Mouse (Mus musculus): ENCODE measurements around the gene Rnf17. TPM values are rescaled to one million over a fixed set of nuclear protein-coding genes. Genes with fewer than 3 reads are reported as not detected.

Rnf17 gene
- polyA plus RNA-seq, 1 experiment from 2014 or later: 1.2 TPM

- Histone ChIP-seq H3K9me3 (ENCODE audit: low read length) (no peaks in the 10 kb centered on the region), H3K4me2 (replicated peaks; ENCODE audit: low read depth, low read length) (no peak overlapping the region), H3K27ac (ENCODE audit: low read length) (no peak overlapping the region), H3K9ac (replicated peaks; ENCODE audit: low read length) (no peak overlapping the region), H3K36me3 (ENCODE audit: insufficient read depth, low read length) (peaks cover 19% of the 10 kb centered on the region; the same call in 1 of the 2 replicates), H3K4me1 (ENCODE audit: insufficient read depth, low read length) (no peaks in the 10 kb centered on the region), H3K27me3 (ENCODE audit: insufficient read depth, low read length) (no peaks in the 10 kb centered on the region), H3K4me3 (ENCODE audit: low read length) (no peak overlapping the region)
- WGBS: 94% methylated on average over 6 of the region's 6 CpGs
- no peak for ATAC-seq (ENCODE audit: low FRiP score, low TSS enrichment)
These were observed 150.5 kb downstream of the Rnf17 start for GRCm38 (mm10) chr14:56552924-56553323.

GRCm38 (mm10) chr14:56553331-56553730 lies 150.9 kb downstream of the Rnf17 start:
- Histone ChIP-seq H3K9me3 (ENCODE audit: low read length) (no peaks in the 10 kb centered on the region), H3K4me1 (ENCODE audit: insufficient read depth, low read length) (no peaks in the 10 kb centered on the region), H3K9ac (replicated peaks; ENCODE audit: low read length) (no peak overlapping the region), H3K27me3 (ENCODE audit: insufficient read depth, low read length) (no peaks in the 10 kb centered on the region), H3K4me2 (replicated peaks; ENCODE audit: low read depth, low read length) (no peak overlapping the region), H3K4me3 (ENCODE audit: low read length) (no peak overlapping the region), H3K27ac (ENCODE audit: low read length) (no peak overlapping the region), H3K36me3 (ENCODE audit: insufficient read depth, low read length) (peaks cover 23% of the 10 kb centered on the region; the same call in 1 of the 2 replicates)
- 95% methylated on average over 7 of the region's 7 CpGs for WGBS
- ATAC-seq (ENCODE audit: low FRiP score, low TSS enrichment): no peak

- H3K4me3 ChIP-seq (ENCODE audit: low read length): no peak overlapping the region
- H3K9ac ChIP-seq (replicated peaks; ENCODE audit: low read length): no peak overlapping the region
- no peaks in the 10 kb centered on the region for H3K27me3 ChIP-seq (ENCODE audit: insufficient read depth, low read length)
- H3K4me1 ChIP-seq (ENCODE audit: insufficient read depth, low read length): no peaks in the 10 kb centered on the region
- no peaks in the 10 kb centered on the region for H3K9me3 ChIP-seq (ENCODE audit: low read length)
- H3K27ac ChIP-seq (ENCODE audit: low read length): no peak overlapping the region
- ATAC-seq (ENCODE audit: low FRiP score, low TSS enrichment): no peak
- 91% methylated on average over 2 of the region's 2 CpGs for WGBS
- H3K36me3 ChIP-seq (ENCODE audit: insufficient read depth, low read length): peaks cover 23% of the 10 kb centered on the region; the same call in 1 of the 2 replicates
- H3K4me2 ChIP-seq (replicated peaks; ENCODE audit: low read depth, low read length): no peak overlapping the region
These were observed 152.3 kb downstream of the Rnf17 start for GRCm38 (mm10) chr14:56554716-56555115.

DNA sequence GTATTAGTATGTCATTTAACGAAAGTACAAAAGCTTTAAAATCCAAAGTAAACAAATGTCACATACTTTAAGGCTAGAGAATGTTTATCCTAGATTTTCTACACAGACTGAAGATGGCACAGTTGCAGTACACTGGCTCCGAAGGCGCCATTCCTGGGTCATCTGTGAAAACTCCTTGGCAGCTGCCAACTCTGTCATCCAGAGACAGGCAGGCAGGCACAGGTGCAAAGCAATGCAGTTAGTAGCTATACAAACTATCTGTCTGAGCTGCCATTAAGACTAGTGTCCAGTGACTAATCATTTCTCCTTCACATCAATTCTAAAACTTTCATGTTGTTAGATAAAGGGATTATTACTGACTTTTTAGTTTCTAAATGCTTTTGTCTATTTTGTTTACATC lies 156.8 kb downstream of the Rnf17 start:
- no peak for ATAC-seq (ENCODE audit: low FRiP score, low TSS enrichment)
- WGBS: 87% methylated on average over 3 of the region's 3 CpGs
- Histone ChIP-seq H3K9ac (replicated peaks; ENCODE audit: low read length) (no peak overlapping the region), H3K27me3 (ENCODE audit: insufficient read depth, low read length) (no peaks in the 10 kb centered on the region), H3K27ac (ENCODE audit: low read length) (no peak overlapping the region), H3K9me3 (ENCODE audit: low read length) (no peaks in the 10 kb centered on the region), H3K4me2 (replicated peaks; ENCODE audit: low read depth, low read length) (no peak overlapping the region), H3K4me1 (ENCODE audit: insufficient read depth, low read length) (no peaks in the 10 kb centered on the region), H3K36me3 (ENCODE audit: insufficient read depth, low read length) (peaks cover 13% of the 10 kb centered on the region; the same call in 1 of the 2 replicates), H3K4me3 (ENCODE audit: low read length) (no peak overlapping the region)

DNA sequence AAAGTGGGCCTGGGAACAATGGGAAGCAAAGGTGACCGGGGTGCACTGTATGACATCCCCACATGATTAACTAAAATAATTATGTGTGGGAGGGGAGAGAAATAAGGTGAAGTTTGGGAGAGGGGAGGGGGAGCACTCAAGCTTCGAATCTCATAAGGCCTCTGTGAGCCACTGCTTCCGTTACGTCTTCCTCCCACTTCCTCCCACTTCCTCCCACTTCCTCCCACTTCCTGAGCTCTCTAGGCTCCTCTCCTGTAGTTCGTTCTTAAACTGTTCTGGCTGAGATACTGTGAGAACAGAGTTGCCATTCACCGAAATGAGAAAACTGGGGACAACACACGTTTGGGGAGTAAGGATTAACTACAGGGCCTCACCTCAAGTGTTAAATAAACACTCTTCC lies 165.1 kb downstream of the Rnf17 start:
- Histone ChIP-seq H3K36me3 (ENCODE audit: insufficient read depth, low read length) (peaks cover 7% of the 10 kb centered on the region; the same call in 1 of the 2 replicates), H3K9ac (replicated peaks; ENCODE audit: low read length) (no peak overlapping the region), H3K27me3 (ENCODE audit: insufficient read depth, low read length) (no peaks in the 10 kb centered on the region), H3K4me2 (replicated peaks; ENCODE audit: low read depth, low read length) (peak overlapping the region; percentile 21; the same call in 1 of the 2 replicates), H3K4me3 (ENCODE audit: low read length) (no peak overlapping the region), H3K27ac (ENCODE audit: low read length) (peak overlapping the region; percentile 68; the same call in 1 of the 2 replicates), H3K9me3 (ENCODE audit: low read length) (no peaks in the 10 kb centered on the region), H3K4me1 (ENCODE audit: insufficient read depth, low read length) (peaks cover 18% of the 10 kb centered on the region)
- no peak for ATAC-seq (ENCODE audit: low FRiP score, low TSS enrichment)
- WGBS: 33% methylated on average over 7 of the region's 7 CpGs

DNA sequence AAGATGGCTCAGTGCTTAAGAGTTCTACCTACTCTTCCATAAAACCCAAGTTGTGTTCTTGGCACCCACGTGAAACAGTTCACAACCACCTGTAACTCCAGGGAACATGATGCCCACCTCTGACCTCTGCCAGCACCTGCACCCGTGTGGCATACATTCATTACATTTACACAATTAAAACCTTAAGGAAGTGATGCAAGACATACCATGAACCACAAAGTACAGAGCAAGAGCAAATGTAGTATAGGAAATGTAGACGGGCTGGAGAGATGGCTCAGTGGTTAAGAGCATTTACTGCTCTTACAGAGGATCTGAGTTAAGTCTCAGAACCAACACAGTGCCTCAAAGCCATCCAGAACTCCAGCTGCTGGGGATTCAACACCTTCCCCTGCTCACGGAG lies 166.7 kb downstream of the Rnf17 start:
- 69% methylated on average over 4 of the region's 4 CpGs for WGBS
- ATAC-seq (ENCODE audit: low FRiP score, low TSS enrichment): no peak
- no peaks in the 10 kb centered on the region for H3K9me3 ChIP-seq (ENCODE audit: low read length)

DNA sequence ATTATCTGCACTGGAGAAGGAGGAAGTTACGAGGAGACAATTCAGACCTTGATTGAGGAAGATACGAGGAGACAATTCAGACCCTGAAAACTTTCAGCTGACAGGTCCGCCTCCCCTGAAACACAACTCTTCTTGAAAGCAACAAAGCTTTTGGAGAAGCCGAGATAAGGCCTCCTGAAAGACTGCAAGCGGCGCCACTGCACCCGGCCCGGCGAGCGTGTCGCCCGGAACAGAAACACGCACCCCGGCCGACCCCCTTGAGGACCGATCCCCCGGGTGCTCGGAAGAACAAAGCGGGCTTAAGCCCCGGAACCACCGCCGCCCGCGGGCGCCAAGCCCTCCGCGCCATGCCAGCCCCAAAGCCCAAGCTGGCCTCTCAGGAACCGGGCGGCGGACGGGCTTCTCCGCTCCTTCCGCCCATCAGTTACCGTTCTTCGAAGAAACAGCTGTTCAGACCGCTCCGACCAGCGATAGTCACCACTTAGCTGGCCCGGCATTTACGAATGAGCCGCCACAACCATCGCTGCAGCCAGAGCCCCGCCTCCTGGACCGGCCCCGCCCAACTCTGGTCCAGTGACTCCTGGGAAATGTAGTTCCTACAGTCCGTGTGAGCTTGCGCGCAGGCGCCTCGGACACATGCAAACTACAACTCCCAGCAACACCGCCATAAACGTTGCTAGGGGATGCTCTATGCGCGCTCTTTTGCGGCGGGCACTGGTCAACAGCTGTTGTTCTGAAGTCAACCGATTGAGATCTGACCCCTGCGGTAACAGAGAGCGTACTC lies 169.1 kb downstream of the Rnf17 start:
- peak overlapping the region; percentile 76 for H3K4me2 ChIP-seq (replicated peaks; ENCODE audit: low read depth, low read length)
- H3K4me3 ChIP-seq (ENCODE audit: low read length): peak overlapping the region; percentile 92
- H3K36me3 ChIP-seq (ENCODE audit: insufficient read depth, low read length): no peaks in the 10 kb centered on the region
- H3K4me1 ChIP-seq (ENCODE audit: insufficient read depth, low read length): peaks cover 30% of the 10 kb centered on the region
- under 1% methylated on average over 59 of the region's 59 CpGs for WGBS
- peak overlapping the region; percentile 72 for H3K27ac ChIP-seq (ENCODE audit: low read length)
- H3K9ac ChIP-seq (replicated peaks; ENCODE audit: low read length): peak overlapping the region; percentile 82
- peak; percentile 97 for ATAC-seq (ENCODE audit: low FRiP score, low TSS enrichment)
- H3K27me3 ChIP-seq (ENCODE audit: insufficient read depth, low read length): no peaks in the 10 kb centered on the region
- H3K9me3 ChIP-seq (ENCODE audit: low read length): no peaks in the 10 kb centered on the region

More for the DNA sequence above, 166.7 kb downstream of the Rnf17 start:
- Histone ChIP-seq H3K27me3 (ENCODE audit: insufficient read depth, low read length) (no peaks in the 10 kb centered on the region), H3K36me3 (ENCODE audit: insufficient read depth, low read length) (no peaks in the 10 kb centered on the region), H3K4me1 (ENCODE audit: insufficient read depth, low read length) (peaks cover 20% of the 10 kb centered on the region), H3K4me2 (replicated peaks; ENCODE audit: low read depth, low read length) (no peak overlapping the region), H3K27ac (ENCODE audit: low read length) (no peak overlapping the region), H3K4me3 (ENCODE audit: low read length) (no peak overlapping the region), H3K9ac (replicated peaks; ENCODE audit: low read length) (no peak overlapping the region)

DNA sequence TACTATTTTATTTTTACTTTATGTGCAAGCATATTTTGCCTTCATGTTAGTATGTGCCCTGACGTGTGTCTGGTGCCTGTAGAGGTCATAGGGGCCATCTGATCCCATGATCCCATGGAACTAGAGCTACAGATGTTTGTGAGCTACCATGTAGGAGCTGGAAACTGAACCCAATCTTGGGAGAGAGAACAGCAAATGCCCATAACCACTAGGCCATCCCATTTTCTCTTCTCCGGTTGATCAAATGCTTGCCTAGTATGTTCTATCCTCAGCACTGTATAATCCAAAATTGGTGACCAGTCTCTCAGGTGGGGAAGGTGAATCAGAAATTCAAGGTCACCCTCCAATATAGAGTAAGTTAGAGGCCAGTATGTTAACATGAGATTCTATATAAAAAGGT lies 170.2 kb downstream of the Rnf17 start:
- Histone ChIP-seq H3K27me3 (ENCODE audit: insufficient read depth, low read length) (no peaks in the 10 kb centered on the region), H3K4me1 (ENCODE audit: insufficient read depth, low read length) (peaks cover 29% of the 10 kb centered on the region), H3K27ac (ENCODE audit: low read length) (no peak overlapping the region), H3K9me3 (ENCODE audit: low read length) (no peaks in the 10 kb centered on the region), H3K4me3 (ENCODE audit: low read length) (peak overlapping the region; percentile 92; the same call in 1 of the 2 replicates), H3K36me3 (ENCODE audit: insufficient read depth, low read length) (no peaks in the 10 kb centered on the region), H3K9ac (replicated peaks; ENCODE audit: low read length) (no peak overlapping the region), H3K4me2 (replicated peaks; ENCODE audit: low read depth, low read length) (peak overlapping the region; percentile 76)
- 80% methylated on average over 2 of the region's 2 CpGs for WGBS
- ATAC-seq (ENCODE audit: low FRiP score, low TSS enrichment): no peak
